Mouse (Mus musculus) spleen, embryonic (tissue): ENCODE measurements around the gene Gabra2.

Experiments
- CTCF ChIA-PET: fragments of 350-600 bp; sonication (Branson Sonifier 250); formaldehyde crosslinking; loops from one replicate; lab custom pipeline; 2022; lab: Charles Lee

Gene Gabra2

DNA sequence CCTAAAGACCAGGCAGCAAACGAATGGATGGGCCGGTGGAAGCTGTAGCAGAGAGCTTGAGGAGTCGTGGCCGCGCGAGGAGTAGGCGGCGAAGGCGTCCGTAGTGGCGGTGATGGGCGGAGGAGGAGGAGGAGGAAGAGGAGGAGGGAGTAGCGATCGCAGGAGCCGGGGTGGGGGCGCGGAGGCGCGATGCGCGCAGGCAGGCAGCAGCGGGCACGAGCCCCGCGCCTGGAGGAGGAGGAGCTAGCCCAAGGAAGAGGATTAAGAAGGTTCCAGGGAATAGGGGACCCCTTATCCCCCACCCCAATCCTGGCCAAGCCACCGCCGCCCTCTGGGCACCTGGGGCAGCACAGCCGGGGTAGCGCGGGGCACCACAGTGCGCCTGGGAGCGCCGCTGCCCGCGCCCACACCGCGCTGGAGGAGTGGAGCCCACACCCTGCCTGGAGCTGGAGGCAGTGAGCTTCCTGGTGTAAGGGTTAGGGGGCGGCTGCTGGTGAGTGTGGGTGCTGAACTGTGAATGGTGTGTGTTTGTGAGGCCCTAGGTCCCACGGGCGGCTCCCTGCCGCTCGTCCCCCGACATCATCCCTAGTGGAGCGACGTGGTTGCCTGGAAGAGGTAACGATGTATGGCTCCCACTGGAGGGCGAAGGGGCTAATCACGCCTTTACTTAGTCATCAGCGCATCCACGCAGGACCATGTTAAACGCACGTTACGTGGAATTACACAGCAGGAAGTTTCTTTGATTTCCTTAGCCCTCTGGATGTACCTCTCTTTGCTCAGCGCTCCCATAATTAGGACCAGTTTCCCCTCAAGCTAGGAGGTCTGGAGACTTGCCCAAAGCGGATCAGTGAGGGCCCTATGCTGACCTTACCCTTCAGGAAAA, at the start of gene Gabra2:
Gene Gabra2, minus strand, starts transcription at position 125 of the 883 bp plus-strand sequence.
- CTCF ChIA-PET = no interaction called here

DNA sequence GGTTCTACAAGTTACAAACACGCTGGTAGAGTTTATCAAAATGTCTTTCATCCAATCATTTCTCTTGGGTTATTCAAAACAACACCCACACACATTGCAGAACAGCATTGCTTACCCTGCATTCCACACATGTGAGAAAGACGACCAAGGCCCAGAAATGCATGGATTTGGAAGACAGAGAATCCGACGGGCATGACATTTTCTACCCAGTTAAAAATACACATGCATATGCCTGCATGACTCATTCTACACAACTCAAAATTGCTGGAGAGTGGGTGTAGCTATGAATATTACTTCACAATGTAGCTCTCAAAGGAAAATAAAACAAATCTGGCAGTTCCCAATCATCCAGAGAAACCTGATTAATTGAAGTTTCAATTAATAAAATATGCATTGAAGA, 41.0 kb upstream of the Gabra2 start:
- CTCF ChIA-PET = no interaction called here

DNA sequence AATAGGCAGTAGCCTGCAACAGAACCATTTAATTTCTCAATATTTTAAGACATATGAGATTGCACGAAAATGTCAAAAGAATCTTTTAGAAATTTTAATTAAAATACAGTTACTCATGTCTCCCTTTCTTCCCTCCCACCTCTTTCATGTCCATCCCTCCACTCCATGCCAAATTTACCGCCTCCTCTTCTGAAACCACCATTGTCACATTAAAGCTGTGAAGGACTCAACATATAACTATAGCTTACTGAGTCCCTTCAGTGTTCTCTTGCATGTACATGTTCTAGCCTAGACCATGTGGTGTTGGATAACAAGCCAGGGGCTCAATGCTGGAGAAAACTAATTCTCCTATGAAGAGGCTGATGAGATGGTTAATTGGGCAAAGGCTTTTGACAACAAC, 40.2 kb upstream of the Gabra2 start:
- CTCF ChIA-PET = no interaction called here

DNA sequence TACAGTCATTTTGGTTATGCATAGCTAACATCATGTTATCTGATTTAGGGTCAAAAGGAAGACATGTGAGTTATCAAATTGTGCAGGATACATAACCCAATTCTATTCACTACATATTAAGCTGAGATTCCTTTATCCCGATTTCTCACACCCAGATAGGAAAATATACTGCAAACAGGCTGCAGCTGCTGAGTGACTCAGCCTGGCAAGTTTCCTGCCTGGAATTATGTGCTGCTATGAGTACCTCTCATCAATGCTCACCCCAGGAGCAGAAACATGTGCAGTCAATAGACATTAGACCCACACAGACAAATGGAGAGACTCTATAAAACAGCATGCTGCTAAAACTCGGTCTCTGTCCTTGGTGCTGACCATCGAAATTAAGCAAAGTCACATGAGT, 32.1 kb upstream of the Gabra2 start:
- CTCF ChIA-PET = no interaction called here

DNA sequence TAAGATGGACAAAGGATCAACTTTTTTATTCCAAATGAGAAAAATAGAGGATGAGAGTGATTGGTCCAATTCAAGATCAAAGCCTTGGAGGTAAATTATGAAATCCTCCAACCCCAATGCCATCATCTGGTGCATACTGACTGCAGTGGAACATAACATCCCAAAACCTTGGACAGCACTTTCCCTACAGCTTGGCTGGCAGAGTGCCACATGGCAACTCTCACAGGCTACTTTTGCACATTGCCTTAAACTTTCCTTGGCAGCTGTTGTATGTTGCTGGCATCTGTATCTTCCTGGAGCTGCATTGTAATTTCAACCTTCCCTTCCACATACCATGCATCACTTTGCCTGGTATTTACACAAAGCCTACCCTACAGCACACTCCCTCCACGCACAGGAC, 19.6 kb upstream of the Gabra2 start:
- CTCF ChIA-PET = no interaction called here

DNA sequence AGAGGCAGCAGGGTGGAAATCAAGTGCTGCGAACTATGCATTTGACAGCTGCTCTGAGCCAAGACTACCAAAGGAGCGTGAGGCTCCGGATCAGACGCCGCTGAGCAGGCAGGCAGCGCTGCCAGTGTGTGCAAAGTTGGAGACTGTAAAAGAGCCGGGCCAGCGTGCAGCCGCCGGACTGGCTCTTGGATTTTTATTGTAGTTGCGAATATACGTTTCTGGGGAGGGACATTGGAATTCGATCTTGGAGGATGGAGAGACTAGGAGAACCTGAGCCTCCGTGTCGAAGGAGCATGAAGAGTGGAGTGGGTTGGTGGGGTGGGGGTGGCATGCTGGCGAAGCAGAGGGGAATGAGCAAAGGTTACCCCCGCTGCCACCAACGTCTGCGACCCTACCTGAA, 469 bp downstream of the Gabra2 start:
- CTCF ChIA-PET = no interaction called here

DNA sequence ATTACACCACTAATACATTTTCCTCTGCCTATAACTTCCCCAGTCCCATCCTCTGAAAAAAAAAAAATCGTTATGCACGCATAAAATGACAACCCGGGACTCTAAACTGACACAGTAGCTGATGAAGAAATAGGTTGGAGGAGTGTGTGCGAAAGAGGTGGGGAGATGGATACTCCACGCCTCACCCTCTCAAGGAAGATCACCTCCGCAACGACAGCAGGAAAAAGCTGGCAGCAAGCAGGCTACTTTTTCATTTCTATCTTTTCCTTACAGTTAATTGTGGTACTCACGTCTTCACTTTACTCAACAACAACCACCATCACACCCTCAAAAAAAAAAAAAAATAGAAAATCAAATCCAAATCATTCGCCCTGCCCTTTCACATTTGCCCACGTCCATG, 873 bp downstream of the Gabra2 start:
- CTCF ChIA-PET = no interaction called here

DNA sequence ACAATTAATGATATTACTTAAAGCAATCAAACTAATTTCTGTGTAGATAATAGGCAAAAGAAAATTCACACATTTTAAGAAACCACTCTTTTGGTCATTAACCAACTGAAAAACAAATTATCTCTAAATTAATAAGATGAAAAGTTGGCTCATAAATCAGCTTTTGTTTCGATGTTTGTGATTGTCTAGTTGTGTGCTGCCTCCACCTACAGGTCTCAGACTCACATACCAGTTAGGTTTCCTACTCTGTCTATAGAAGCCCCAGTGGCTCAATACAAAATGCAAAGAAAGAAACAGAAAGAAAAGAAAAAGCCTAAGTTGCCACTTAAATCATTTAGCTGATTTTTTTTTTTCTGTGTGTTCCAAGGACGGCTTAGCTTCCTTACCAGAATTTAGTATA, 1.8 kb downstream of the Gabra2 start:
- CTCF ChIA-PET = no interaction called here

DNA sequence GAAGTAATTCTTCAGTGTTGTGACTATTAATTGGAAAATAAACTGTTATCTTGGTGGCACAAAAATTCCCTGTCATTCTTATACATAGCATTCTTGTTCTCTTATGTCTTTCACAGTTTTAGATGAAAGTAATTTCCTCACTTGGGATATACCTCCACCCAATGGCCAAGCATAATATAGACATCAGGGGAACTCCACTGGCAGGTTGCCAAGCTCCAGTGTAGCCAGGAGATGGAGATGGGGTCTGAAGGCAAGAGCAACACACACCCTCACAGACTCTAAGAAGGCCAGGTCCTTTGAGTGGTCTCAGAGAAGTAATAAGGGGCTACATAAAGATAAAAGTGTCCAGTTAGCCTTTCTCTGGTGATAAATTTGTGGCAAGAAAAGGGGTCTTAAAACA, 3.2 kb downstream of the Gabra2 start:
- CTCF ChIA-PET = no interaction called here

DNA sequence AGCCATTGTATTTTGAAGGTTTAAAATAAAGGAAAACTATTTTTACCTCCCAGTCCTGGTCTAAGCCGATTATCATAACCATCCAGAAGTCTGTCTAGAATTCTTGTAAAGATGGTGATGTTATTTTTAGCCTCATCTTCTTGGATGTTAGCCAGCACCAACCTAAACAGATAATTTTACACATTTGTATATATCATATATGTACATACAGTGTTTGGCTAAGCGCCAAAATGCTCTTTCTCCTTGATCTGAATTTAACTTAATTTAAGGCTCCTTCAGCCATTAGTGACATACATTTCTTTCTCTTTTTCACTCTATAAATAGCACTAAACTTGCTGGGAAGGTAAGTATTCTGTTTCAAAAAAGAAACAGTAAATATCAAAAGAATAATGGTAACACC, 3.7 kb downstream of the Gabra2 start:
- CTCF ChIA-PET = no interaction called here

DNA sequence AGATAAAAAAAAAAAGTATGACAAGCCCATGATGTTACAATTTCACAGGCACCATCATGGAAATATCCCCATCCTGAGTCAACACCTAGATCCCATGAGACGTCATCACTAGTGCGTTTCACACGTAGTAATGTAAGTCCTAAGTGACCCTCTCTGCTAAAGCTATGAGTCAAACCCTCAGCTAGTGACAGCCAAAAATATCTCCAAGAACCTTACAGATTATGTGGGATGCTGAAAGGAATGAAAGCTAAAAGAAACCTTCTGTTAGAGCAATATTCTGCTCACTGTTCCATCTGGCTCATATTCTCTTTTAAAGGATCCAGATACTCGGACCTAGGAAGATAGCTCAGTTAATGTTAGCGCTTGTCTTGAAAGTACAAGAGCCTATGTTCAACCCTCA, 16.8 kb downstream of the Gabra2 start:
- CTCF ChIA-PET = interaction anchor here (0.6 kb wide), 1 partner anchor 85 kb away, joined by 9 read pairs; no protein-coding TSS in a partner anchor

DNA sequence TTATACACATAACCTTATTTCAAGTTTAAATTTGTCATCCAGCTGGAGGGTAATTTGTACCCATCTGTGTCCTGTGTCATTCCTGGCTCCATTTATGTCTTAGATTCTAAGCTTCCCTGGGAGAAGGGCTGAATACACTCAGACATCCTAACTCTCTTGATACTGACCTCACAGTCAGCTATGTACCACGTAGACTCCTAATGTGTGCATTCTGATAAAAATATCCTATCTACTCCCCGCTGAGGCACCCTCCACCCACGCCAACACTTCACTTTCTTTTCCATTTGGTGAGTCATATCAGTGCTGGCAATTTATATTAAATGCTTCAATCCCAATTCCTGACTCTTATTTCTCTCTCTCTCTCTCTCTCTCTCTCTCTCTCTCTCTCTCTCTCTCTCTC, 34.0 kb downstream of the Gabra2 start:
- CTCF ChIA-PET = no interaction called here

DNA sequence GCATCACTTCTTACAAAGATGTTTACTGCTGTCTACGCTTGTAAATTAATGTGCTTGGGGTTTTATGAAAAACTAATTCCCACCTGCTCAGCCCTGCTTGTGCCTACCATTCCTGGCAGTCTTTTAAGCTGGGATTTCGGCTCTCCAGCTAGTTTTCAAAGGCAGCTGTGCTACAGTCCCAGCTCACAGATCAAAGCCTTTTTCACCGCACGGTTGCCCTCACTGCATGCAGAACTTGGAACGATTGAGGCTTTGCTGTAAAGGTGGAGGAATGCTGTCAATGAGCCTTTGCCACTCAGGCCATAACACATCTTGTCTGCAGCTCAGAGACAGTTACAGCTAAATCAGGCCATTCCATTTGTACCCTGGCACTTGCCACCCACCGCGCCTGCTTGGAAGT, 37.6 kb downstream of the Gabra2 start:
- CTCF ChIA-PET = no interaction called here

DNA sequence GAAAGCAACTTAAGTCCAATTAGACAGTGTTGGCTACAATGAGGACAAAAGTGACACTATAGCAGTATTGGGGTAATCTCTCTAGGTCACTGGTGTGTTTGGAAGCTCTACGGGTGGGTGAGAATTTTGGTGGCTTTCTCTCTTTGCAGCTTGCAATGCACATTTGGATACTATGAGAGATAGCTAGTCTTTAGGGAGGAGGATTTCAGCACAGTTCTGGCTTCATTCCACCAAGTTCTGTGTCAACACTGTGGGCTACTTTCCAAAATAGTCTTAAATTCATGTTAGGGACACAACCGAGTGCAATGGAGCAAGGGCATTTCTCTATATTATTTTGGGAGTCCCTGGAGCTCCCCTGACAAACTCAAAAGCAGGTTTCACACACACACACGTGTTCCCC, 58.3 kb downstream of the Gabra2 start:
- CTCF ChIA-PET = no interaction called here

DNA sequence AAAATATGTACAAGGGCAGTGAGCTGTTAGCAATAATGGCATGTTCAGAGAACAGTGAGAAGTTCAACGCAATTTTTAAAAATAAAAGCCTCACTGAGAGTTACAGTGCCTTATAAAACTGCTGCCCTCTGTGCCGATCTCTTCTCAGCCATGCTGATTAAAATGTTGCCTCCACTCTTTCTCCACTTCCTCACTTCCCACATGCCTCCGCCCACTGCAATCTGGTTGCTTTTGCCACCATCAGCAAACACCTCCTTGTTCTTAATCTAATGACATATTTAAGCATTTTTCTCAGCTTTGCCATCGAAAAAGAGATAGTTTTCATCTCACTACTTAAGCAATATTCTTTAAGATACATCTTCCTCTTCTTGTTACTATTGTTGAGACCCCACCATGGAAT, 69.7 kb downstream of the Gabra2 start:
- CTCF ChIA-PET = no interaction called here

DNA sequence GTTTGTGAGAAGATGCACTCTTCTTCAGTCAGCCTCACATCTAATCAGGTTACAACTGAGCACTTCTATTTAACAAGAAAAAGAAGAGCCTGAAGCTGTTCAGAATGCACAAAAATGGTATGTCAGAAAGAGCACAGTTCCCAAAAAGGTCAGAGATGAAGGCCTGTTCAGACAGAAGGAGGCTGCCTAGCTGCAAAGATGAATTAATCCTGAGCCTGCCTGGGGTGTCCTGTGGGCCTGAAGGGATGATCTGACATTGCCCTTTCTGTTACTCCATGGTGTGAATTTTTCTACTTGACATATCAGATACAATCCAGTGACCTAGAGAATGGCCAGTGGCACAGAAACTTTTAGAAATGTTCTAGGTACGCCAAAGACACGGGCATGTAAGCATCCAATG, 83.9 kb downstream of the Gabra2 start:
- CTCF ChIA-PET = no interaction called here

DNA sequence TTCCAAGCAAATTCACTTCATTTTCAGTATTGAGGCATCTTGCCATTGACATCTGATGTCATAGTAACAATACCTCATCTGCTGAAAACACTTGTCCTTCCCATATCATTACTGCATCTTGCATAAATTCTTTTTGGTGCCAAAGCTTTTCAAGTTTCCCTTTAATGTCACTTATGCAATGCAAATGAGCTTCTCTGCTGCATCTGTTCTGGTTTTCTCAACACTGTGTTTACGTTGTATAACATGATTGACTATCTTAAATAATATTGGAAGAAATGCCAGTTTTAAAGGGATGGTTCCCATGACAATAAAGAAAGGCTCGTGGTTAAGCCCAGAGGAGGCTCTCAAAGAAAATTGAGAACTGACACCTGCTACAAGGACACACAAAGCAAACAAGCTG, 84.4 kb downstream of the Gabra2 start:
- CTCF ChIA-PET = no interaction called here

DNA sequence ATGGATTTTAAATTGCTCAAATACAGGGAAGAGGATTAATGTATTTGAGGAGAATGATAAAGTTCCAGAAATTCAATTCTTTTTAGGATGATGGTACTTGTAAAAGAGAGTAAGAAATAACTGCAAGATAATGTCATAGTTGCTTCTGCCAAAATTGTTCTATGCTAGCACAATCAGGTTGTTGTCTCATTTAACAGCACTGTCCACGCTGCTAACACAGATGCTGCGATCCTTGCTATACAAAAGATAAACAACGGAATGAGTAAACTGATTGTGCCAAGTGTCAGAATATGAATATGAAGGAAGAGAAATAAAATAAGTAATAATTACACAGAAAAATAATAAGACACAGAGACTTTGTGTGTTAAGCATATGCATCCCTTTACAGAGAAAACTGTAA, 84.9 kb downstream of the Gabra2 start:
- CTCF ChIA-PET = no interaction called here

DNA sequence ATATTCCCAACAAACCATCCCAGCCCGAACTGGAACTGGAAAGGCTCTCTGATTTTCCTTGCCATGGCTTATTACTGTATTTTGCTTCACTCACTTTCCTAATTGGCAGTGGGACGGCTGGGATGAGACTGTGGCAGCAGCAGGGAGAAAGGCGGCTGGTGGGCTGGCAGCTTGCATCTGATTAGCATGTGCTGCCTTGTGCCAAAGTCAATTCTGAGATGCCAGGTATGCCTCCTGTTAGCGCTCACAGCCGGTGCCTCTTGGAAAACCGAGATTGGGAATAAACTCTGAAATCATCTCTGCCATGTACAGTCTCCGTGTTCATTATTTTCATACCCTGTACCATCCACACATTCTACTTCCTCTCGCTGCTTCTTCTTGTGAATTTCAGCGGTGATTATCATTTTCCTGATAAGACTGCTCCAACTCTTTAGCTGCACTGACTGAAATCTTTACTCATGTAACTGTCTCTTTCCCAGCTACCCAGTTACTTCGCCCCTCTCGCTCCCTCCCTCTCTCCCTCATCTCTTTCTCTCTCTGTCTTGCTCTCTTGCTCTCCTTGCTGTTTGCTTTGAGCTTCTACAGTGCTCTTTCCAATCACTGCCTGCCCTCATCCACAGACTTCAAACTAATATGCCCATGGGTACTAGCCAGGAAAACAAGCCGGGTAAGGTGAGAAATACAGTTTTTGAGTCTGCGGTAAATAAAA, 99.9 kb downstream of the Gabra2 start:
- CTCF ChIA-PET = no interaction called here

DNA sequence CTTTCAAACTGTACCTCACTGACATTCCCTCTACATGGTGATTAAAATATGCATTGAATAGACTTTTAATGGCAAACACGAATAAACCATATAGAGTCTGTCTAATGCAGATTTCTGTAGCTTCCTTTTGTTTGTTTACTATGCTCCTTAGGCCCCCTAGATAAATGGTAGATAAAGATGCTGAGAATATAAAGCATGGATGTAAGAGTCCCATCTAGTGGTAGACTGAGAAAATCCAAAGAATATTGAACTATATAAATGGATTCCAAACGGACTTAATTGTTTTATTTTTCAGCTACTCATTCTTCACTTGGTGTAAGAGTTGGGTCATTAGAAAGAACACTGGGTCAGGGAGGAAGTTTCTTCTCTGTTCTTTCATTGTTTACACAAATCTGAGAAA, 102.4 kb downstream of the Gabra2 start:
- CTCF ChIA-PET = no interaction called here

DNA sequence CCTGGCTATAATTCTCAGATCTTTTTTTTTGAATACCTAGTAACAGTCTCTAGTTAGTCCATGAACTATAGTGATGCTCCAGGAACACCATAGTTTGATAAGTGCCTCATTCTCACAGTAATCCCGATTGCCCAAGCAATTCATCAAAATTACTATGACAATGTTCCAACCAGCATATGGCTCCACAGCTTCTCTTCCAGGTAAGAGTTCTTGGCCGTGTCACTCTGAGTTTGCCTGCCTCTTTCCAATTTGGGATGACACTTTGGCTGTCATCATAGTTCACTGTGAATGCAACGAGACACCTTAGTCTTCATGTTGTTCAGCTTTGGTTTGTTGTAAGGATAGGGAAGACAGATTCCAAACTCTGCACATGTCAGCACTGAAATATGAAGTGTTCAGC, 104.8 kb downstream of the Gabra2 start:
- CTCF ChIA-PET = no interaction called here
